In genomic region chr2:128548262-128548661, GRCm38 (mm10) we compare ENCODE assay signal across 24 mouse cellular contexts. TPM values are rescaled to one million over a fixed set of nuclear protein-coding genes. Genes with fewer than 3 reads are reported as not detected.
A peak's percentile ranks its signal among the peaks of the same experiment; 100 is the strongest.
DNase-seq lines count a peak whose midpoint lies in the region; ATAC-seq and TF ChIP-seq lines count a peak whose summit lies in the region.
"Had no signal": no experiment of that assay in that cellular context is flagged by ENCODE, and none has a peak within 500 bp of the region (broad histone marks: within the 10 kb centered on the region; RNA-seq: fewer than 3 reads in every experiment).

No protein-coding gene starts in this region.

- TF ChIP-seq CTCF in kidney, adult 2 months (conservative IDR thresholded peaks at IDR 0.05; ENCODE audit: insufficient read depth, insufficient read length, low read depth, low read length) = no peak

- no peak for TF ChIP-seq POLR2A in kidney, adult 2 months (IDR thresholded peaks at IDR 0.05; ENCODE audit: low read depth, low read length)

- H3K27me3 ChIP-seq in kidney, embryonic 14.5 days (ENCODE audit: control insufficient read depth, insufficient read depth, low read length) = no peaks in the 10 kb centered on the region
- H3K27me3 ChIP-seq in kidney, adult 2 months (replicated peaks; ENCODE audit: control insufficient read depth, insufficient read depth, low read length) = no peaks in the 10 kb centered on the region
- H3K27me3 ChIP-seq in intestine, embryonic 16.5 days (replicated peaks; ENCODE audit: control insufficient read depth, insufficient read depth, low read length) = no peaks in the 10 kb centered on the region
- H3K27me3 ChIP-seq in lung, embryonic 15.5 days = no peaks in the 10 kb centered on the region
- no peaks in the 10 kb centered on the region for H3K27me3 ChIP-seq in stomach, embryonic 14.5 days (ENCODE audit: control insufficient read depth, insufficient read depth, low read length)
- H3K27me3 ChIP-seq: limb, embryonic 12.5 days had no signal

- H3K9ac ChIP-seq in kidney, embryonic 14.5 days (ENCODE audit: low read depth, low read length) = no peak overlapping the region
- H3K9ac ChIP-seq in intestine, embryonic 16.5 days (ENCODE audit: low read depth, low read length) = no peak overlapping the region
- no peak overlapping the region for H3K9ac ChIP-seq in lung, embryonic 15.5 days
- no peak overlapping the region for H3K9ac ChIP-seq in stomach, embryonic 14.5 days (replicated peaks; ENCODE audit: low read depth, low read length)
- H3K9ac ChIP-seq: limb, embryonic 12.5 days; liver, embryonic 14.5 days had no signal

- H3K4me1 ChIP-seq in kidney, embryonic 14.5 days (ENCODE audit: control insufficient read depth, insufficient read depth, low read length) = peaks cover 13% of the 10 kb centered on the region
- no peaks in the 10 kb centered on the region for H3K4me1 ChIP-seq in kidney, adult 2 months (ENCODE audit: control insufficient read depth, insufficient read depth, low read length)
- 0 out of 2 replicates have a peak, but pooled peaks cover 6% of the 10 kb centered on the region for H3K4me1 ChIP-seq in intestine, embryonic 16.5 days (ENCODE audit: control insufficient read depth, insufficient read depth, low read length)
- peaks cover 48% of the 10 kb centered on the region for H3K4me1 ChIP-seq in lung, embryonic 15.5 days
- H3K4me1 ChIP-seq in stomach, embryonic 14.5 days (ENCODE audit: control insufficient read depth, insufficient read depth, low read length) = peaks cover 48% of the 10 kb centered on the region

- no peak overlapping the region for H3K27ac ChIP-seq in kidney, embryonic 14.5 days (ENCODE audit: low read depth, low read length)
- no peak overlapping the region for H3K27ac ChIP-seq in kidney, adult 2 months (ENCODE audit: insufficient read depth, low read depth, low read length)
- no peak overlapping the region for H3K27ac ChIP-seq in intestine, embryonic 16.5 days (ENCODE audit: low read length)
- H3K27ac ChIP-seq in lung, embryonic 15.5 days = peak overlapping the region; percentile 7; the same call in 1 of the 2 replicates
- peak overlapping the region; percentile 27; the same call in 1 of the 2 replicates for H3K27ac ChIP-seq in stomach, embryonic 14.5 days (ENCODE audit: low read length)
- H3K27ac ChIP-seq: gastrocnemius, adult 2 months; hindbrain, postnatal 0 days; layer of hippocampus, adult 2 months; limb, embryonic 12.5 days; liver, embryonic 14.5 days had no signal

- intact Hi-C loops in left cerebral cortex, postnatal 10 days (cut with DNase I) = no loop called here

- H3K9me3 ChIP-seq in kidney, embryonic 14.5 days (ENCODE audit: control insufficient read depth, low read length) = no peaks in the 10 kb centered on the region
- H3K9me3 ChIP-seq in intestine, embryonic 16.5 days (ENCODE audit: control insufficient read depth, low read length) = no peaks in the 10 kb centered on the region
- no peaks in the 10 kb centered on the region for H3K9me3 ChIP-seq in lung, embryonic 15.5 days
- no peaks in the 10 kb centered on the region for H3K9me3 ChIP-seq in stomach, embryonic 14.5 days (ENCODE audit: control insufficient read depth, low read depth, low read length)
- H3K9me3 ChIP-seq: limb, embryonic 12.5 days had no signal

- ATAC-seq in kidney, embryonic 14.5 days (ENCODE audit: low FRiP score, low TSS enrichment) = 0 out of 2 replicates have a peak, but pooled peaks have one; percentile 36
- peak; percentile 77 for ATAC-seq in intestine, embryonic 16.5 days
- peak; percentile 54; the same call in 1 of the 2 replicates for ATAC-seq in lung, embryonic 15.5 days (ENCODE audit: borderline replicate concordance, extremely low read depth, low FRiP score, low TSS enrichment)
- peak; percentile 68 for ATAC-seq in stomach, embryonic 14.5 days (ENCODE audit: insufficient number of reproducible peaks, insufficient read depth, low FRiP score, low read depth)
- ATAC-seq: forebrain, embryonic 16.5 days; hindbrain, postnatal 0 days; midbrain, embryonic 16.5 days had no signal

- WGBS in kidney, embryonic 14.5 days = 67% methylated on average over 2 of the region's 2 CpGs
- WGBS in kidney, adult 2 months = 76% methylated on average over 2 of the region's 2 CpGs
- 63% methylated on average over 2 of the region's 2 CpGs for WGBS in intestine, embryonic 16.5 days
- WGBS in lung, embryonic 15.5 days = 62% methylated on average over 2 of the region's 2 CpGs
- 68% methylated on average over 2 of the region's 2 CpGs for WGBS in stomach, embryonic 14.5 days

- no peak overlapping the region for H3K4me2 ChIP-seq in kidney, embryonic 14.5 days (replicated peaks; ENCODE audit: low read depth, low read length)
- no peak overlapping the region for H3K4me2 ChIP-seq in intestine, embryonic 16.5 days (ENCODE audit: low read depth, low read length)
- H3K4me2 ChIP-seq in lung, embryonic 15.5 days = no peak overlapping the region
- H3K4me2 ChIP-seq in stomach, embryonic 14.5 days (replicated peaks; ENCODE audit: low read depth, low read length) = no peak overlapping the region
- H3K4me2 ChIP-seq: limb, embryonic 12.5 days had no signal

- DNase-seq in kidney, adult 2 months = no peak
- no peak for DNase-seq in layer of hippocampus, adult 9-11 months
- DNase-seq in left cerebral cortex, postnatal 10 days (ENCODE audit: extremely low spot score in 1 of 2, low spot score in 2 of 2) = no peak
- DNase-seq in gastrocnemius, adult 18-20 months (ENCODE audit: low spot score) = no peak
- DNase-seq: cerebellum, adult 9-11 months; gastrocnemius, adult 2 months; heart, postnatal 4 days had no signal

- H3K4me3 ChIP-seq in kidney, embryonic 14.5 days (ENCODE audit: low read length) = no peak overlapping the region
- no peak overlapping the region for H3K4me3 ChIP-seq in kidney, adult 2 months (ENCODE audit: insufficient read depth, low read depth, low read length)
- no peak overlapping the region for H3K4me3 ChIP-seq in intestine, embryonic 16.5 days (ENCODE audit: low read length)
- no peak overlapping the region for H3K4me3 ChIP-seq in lung, embryonic 15.5 days
- no peak overlapping the region for H3K4me3 ChIP-seq in stomach, embryonic 14.5 days (ENCODE audit: low read depth, low read length)
- H3K4me3 ChIP-seq: gastrocnemius, adult 2 months; layer of hippocampus, adult 2 months; limb, embryonic 12.5 days had no signal

- H3K36me3 ChIP-seq in kidney, embryonic 14.5 days (ENCODE audit: control insufficient read depth, insufficient read depth, low read length) = no peaks in the 10 kb centered on the region
- no peaks in the 10 kb centered on the region for H3K36me3 ChIP-seq in kidney, adult 2 months (ENCODE audit: control insufficient read depth, insufficient read depth, low read length)
- no peaks in the 10 kb centered on the region for H3K36me3 ChIP-seq in intestine, embryonic 16.5 days (ENCODE audit: control insufficient read depth, insufficient read depth, low read length)
- H3K36me3 ChIP-seq in lung, embryonic 15.5 days = no peaks in the 10 kb centered on the region
- H3K36me3 ChIP-seq in stomach, embryonic 14.5 days (ENCODE audit: control insufficient read depth, insufficient read depth, low read length) = no peaks in the 10 kb centered on the region
- H3K36me3 ChIP-seq: limb, embryonic 12.5 days had no signal

RNA-seq across cellular contexts. Expression of gene Spdye4c, which starts 42.7 kb away (rescaled TPM):
- polyA plus RNA-seq in kidney, embryonic 14.5 days (2014; fragmentation: Nextera tagmentation; extraction: Ambion mirVana) = not detected in 2 replicates
- not detected in 2 replicates for polyA plus RNA-seq in kidney, adult 2 months (2012; rRNA removed)
- polyA plus RNA-seq in intestine, embryonic 16.5 days (2015; fragmentation: Nextera tagmentation; extraction: Ambion mirVana) = not detected in 2 replicates
- not detected in 2 replicates for polyA plus RNA-seq in lung, embryonic 15.5 days (2015; fragmentation: Nextera tagmentation; extraction: Ambion mirVana)
- polyA plus RNA-seq in stomach, embryonic 14.5 days (2014; fragmentation: Nextera tagmentation; extraction: Ambion mirVana) = not detected in 2 replicates
- total RNA-seq in left cerebral cortex, postnatal 10 days (2021) = not detected
- total RNA-seq in gastrocnemius, adult 18-20 months (2021) = not detected
- total RNA-seq: adrenal gland, postnatal 4 days; gastrocnemius, adult 2 months; granulocyte monocyte progenitor cell, adult 5-6 weeks; heart, postnatal 4 days; hindbrain, postnatal 0 days; layer of hippocampus, adult 2 months; left cerebral cortex, adult 18-20 months; megakaryocyte-erythroid progenitor cell, adult 5-6 weeks; MEL had no signal
- polyA plus RNA-seq: forebrain, embryonic 16.5 days; heart, embryonic 14.5 days; hindbrain, postnatal 0 days; limb, embryonic 12.5 days; liver, embryonic 14.5 days; midbrain, embryonic 16.5 days; spleen, adult 2 months had no signal

Comparison
In these comparisons a context has a peak if more than half of its experiments do, and no peak if none do; other contexts are left out.
1. H3K27ac ChIP-seq: peak in lung, embryonic 15.5 days (single experiment) and stomach, embryonic 14.5 days (single experiment); none in kidney, embryonic 14.5 days (single experiment), kidney, adult 2 months (single experiment) and intestine, embryonic 16.5 days (single experiment).
2. Peak in every context shown above with its lines, with median percentiles within 50 percentile points of each other: ATAC-seq.